Mouse (Mus musculus) ES-E14 (cell line): Measurements from ENCODE around the gene Isg20l2.

Experiments used
- CHD2 ChIP-seq: IDR thresholded peaks from 2 replicates; pipeline ENCODE4 v1.6.1; 2014; ENCODE audit warnings: mild to moderate bottlenecking, low read depth, low read length, inconsistent platforms
- HCFC1 ChIP-seq: IDR thresholded peaks from 2 replicates; pipeline ENCODE4 v1.6.1; 2012; ENCODE audit warnings: low read length, inconsistent platforms, borderline replicate concordance; ENCODE audit not compliant: insufficient read depth
- MAFK ChIP-seq: IDR thresholded peaks from 2 replicates; pipeline ENCODE4 v1.6.1; 2014; ENCODE audit warnings: mild to moderate bottlenecking, low read depth, low read length, inconsistent platforms; ENCODE audit not compliant: insufficient read depth
- ZNF384 ChIP-seq: IDR thresholded peaks from 2 replicates; pipeline ENCODE4 v1.6.1; 2012; ENCODE audit warnings: low read depth, low read length, inconsistent platforms

DNA sequence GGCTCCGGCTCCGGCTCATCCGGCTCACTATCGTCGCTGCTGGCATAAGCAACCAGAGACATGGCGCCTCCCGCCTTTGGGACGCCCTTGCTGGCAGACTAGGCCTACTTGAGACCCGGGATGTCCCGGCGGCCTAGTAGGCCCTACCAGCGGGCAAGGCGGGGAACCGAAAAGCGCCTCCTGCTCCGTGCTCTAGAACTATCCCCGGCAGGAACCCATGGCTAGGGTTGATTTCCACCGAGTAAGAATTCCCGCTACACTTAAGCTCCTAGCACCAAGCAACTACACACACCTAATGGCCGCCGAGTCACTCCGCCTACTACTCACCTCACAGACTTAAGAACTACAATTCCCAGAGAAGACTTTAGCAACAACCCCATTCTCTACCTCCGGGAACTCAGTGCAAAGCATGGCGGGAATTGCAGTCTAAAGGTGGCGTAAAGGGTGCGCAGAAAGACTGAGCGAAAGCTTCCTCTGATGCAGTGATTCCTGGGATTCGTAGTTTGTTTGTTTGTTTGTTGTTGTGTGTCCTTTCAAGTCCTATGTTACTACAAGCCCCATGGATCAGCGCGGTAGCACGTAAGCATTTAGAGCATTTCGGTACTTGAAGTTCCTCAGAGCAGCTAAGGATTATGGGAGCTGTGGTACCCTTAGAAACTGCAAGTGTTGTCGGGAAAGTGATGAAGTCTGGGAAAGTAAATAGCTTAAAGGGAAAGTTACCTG lies 44.7 kb upstream of the Isg20l2 start, which contains the start of gene Prcc:
- no peak for TF ChIP-seq MAFK
- peak; percentile 59; the same call in 1 of the 2 replicates for TF ChIP-seq CHD2
- TF ChIP-seq ZNF384, result no peak
- peak; percentile 99 for TF ChIP-seq HCFC1
